Mouse (Mus musculus) liver, embryonic 12.5 days (tissue): ENCODE measurements around the gene Rwdd1. TPM values are rescaled to one million over a fixed set of nuclear protein-coding genes. Genes with fewer than 3 reads are reported as not detected.

Experiments used
- ATAC-seq: fragments of 200-750 bp; cut with Nextera tagmentation; 2 replicates; pipeline ENCODE4 v1.8.0; 2017; ENCODE audit warnings: moderate number of reproducible peaks, mild to moderate bottlenecking, moderate library complexity
- H3K27ac ChIP-seq: fragments of 300-500 bp; sonication (generic); 2 replicates; pipeline ENCODE4 v1.5.1; 2016; ENCODE audit warnings: mild to moderate bottlenecking
- H3K27me3 ChIP-seq: fragments of 300-500 bp; sonication (generic); replicated peaks from 2 replicates; pipeline ENCODE4 v1.6.1; 2016; ENCODE audit warnings: mild to moderate bottlenecking, moderate library complexity
- H3K36me3 ChIP-seq: fragments of 300-500 bp; sonication (generic); 2 replicates; pipeline ENCODE4 v1.6.1; 2016; ENCODE audit warnings: mild to moderate bottlenecking, moderate library complexity
- H3K4me1 ChIP-seq: fragments of 300-500 bp; sonication (generic); 2 replicates; pipeline ENCODE4 v1.6.1; 2016
- H3K4me2 ChIP-seq: fragments of 300-500 bp; sonication (generic); 2 replicates; pipeline ENCODE4 v1.6.1; 2016; ENCODE audit warnings: mild to moderate bottlenecking, moderate library complexity
- H3K4me3 ChIP-seq: fragments of 300-500 bp; sonication (generic); 2 replicates; pipeline ENCODE4 v1.5.1; 2016; ENCODE audit warnings: mild to moderate bottlenecking, moderate library complexity
- H3K9ac ChIP-seq: fragments of 300-500 bp; sonication (generic); 2 replicates; pipeline ENCODE4 v1.6.1; 2016; ENCODE audit warnings: mild to moderate bottlenecking, moderate library complexity
- H3K9me3 ChIP-seq: fragments of 300-500 bp; sonication (generic); replicated peaks from 2 replicates; pipeline ENCODE4 v1.6.1; 2016; ENCODE audit warnings: mild to moderate bottlenecking, moderate library complexity
- WGBS: fragments of 180-500 bp; shearing (Covaris S2); methylation state at CpG from one replicate; pipeline ENCODE4 v1.1.7; 2016; ENCODE audit not compliant: insufficient replicate concordance; 5-methylcytosine and 5-hydroxymethylcytosine counted together
- polyA plus RNA-seq: library from polyadenylated mRNA; unstranded; fragments of >200 nt; fragmentation: Nextera tagmentation; extraction: Ambion mirVana; gene quantifications from 2 replicates; pipeline ENCODE4 v1.2.1, GENCODE M21; 2016

Gene Rwdd1
- 79.2 and 80.7 TPM in 2 replicates for polyA plus RNA-seq

GRCm38 (mm10) chr10:34019302-34020075 is at the start of gene Rwdd1:
Rwdd1 (minus strand) TSS chr10:34019624.
- Histone ChIP-seq H3K36me3 (0 out of 2 replicates have a peak, but pooled peaks cover 3% of the 10 kb centered on the region), H3K4me2 (peak within 1 kb of the TSS; percentile 87), H3K27me3 (no peaks in the 10 kb centered on the region), H3K4me3 (peak within 1 kb of the TSS; percentile 81), H3K4me1 (peaks cover 50% of the 10 kb centered on the region), H3K9ac (peak within 1 kb of the TSS; percentile 78), H3K9me3 (no peaks in the 10 kb centered on the region), H3K27ac (peak within 1 kb of the TSS; percentile 94)
- whole genome bisulfite sequencing: under 1% methylated on average over 82 of the region's 82 CpGs
- peak; percentile 99 for ATAC-seq

GRCm38 (mm10) chr10:34066591-34066990 is 47.2 kb upstream of the Rwdd1 start:
- no peaks in the 10 kb centered on the region for H3K9me3 ChIP-seq
- no peak overlapping the region for H3K27ac ChIP-seq
- no peak overlapping the region for H3K4me3 ChIP-seq
- H3K4me1 ChIP-seq: no peaks in the 10 kb centered on the region
- no peak for ATAC-seq
- H3K4me2 ChIP-seq: no peak overlapping the region
- H3K36me3 ChIP-seq: no peaks in the 10 kb centered on the region
- no peaks in the 10 kb centered on the region for H3K27me3 ChIP-seq
- no peak overlapping the region for H3K9ac ChIP-seq
- WGBS: 48% methylated on average over 3 of the region's 3 CpGs

- Histone ChIP-seq H3K4me2 (no peak overlapping the region), H3K9me3 (no peaks in the 10 kb centered on the region), H3K9ac (no peak overlapping the region), H3K27ac (no peak overlapping the region), H3K36me3 (no peaks in the 10 kb centered on the region), H3K4me1 (no peaks in the 10 kb centered on the region), H3K27me3 (no peaks in the 10 kb centered on the region), H3K4me3 (no peak overlapping the region)
- 54% methylated on average over 2 of the region's 2 CpGs for WGBS
- no peak for ATAC-seq
Measured at GRCm38 (mm10) chr10:34053987-34054386, 34.6 kb upstream of the Rwdd1 start.

- no peaks in the 10 kb centered on the region for H3K27me3 ChIP-seq
- H3K4me3 ChIP-seq: no peak within 1 kb of the TSS
- 58% methylated on average over 5 of the region's 5 CpGs for WGBS
- no peaks in the 10 kb centered on the region for H3K36me3 ChIP-seq
- no peak within 1 kb of the TSS for H3K9ac ChIP-seq
- H3K4me1 ChIP-seq: no peaks in the 10 kb centered on the region
- H3K9me3 ChIP-seq: no peaks in the 10 kb centered on the region
- no peak for ATAC-seq
- no peak within 1 kb of the TSS for H3K27ac ChIP-seq
- no peak within 1 kb of the TSS for H3K4me2 ChIP-seq
Measured at GRCm38 (mm10) chr10:34044210-34044609, 24.8 kb upstream of the Rwdd1 start, which contains the start of gene Calhm4. Calhm4 (minus strand) TSS chr10:34044310.

GRCm38 (mm10) chr10:34037401-34037800 is 18.0 kb upstream of the Rwdd1 start, which contains the start of gene Trappc3l:
Trappc3l (plus strand) TSS chr10:34037597.
- H3K4me2 ChIP-seq: no peak within 1 kb of the TSS
- WGBS: 66% methylated on average over 3 of the region's 3 CpGs
- no peaks in the 10 kb centered on the region for H3K4me1 ChIP-seq
- H3K27me3 ChIP-seq: no peaks in the 10 kb centered on the region
- H3K9ac ChIP-seq: no peak within 1 kb of the TSS
- no peaks in the 10 kb centered on the region for H3K36me3 ChIP-seq
- no peaks in the 10 kb centered on the region for H3K9me3 ChIP-seq
- no peak within 1 kb of the TSS for H3K4me3 ChIP-seq
- ATAC-seq: no peak
- H3K27ac ChIP-seq: no peak within 1 kb of the TSS

- Histone ChIP-seq H3K4me3 (no peak overlapping the region), H3K27me3 (no peaks in the 10 kb centered on the region), H3K4me2 (no peak overlapping the region), H3K27ac (no peak overlapping the region), H3K4me1 (no peaks in the 10 kb centered on the region), H3K9me3 (no peaks in the 10 kb centered on the region), H3K36me3 (no peaks in the 10 kb centered on the region), H3K9ac (no peak overlapping the region)
- ATAC-seq: no peak
- WGBS: 13% methylated on average over 5 of the region's 5 CpGs
Measured at GRCm38 (mm10) chr10:34036587-34036986, 17.2 kb upstream of the Rwdd1 start.

- Histone ChIP-seq H3K27me3 (no peaks in the 10 kb centered on the region), H3K9ac (no peak overlapping the region), H3K9me3 (no peaks in the 10 kb centered on the region), H3K4me3 (no peak overlapping the region), H3K36me3 (no peaks in the 10 kb centered on the region), H3K4me1 (no peaks in the 10 kb centered on the region), H3K27ac (no peak overlapping the region), H3K4me2 (peak overlapping the region; percentile 54)
- 18% methylated on average over 22 of the region's 22 CpGs for WGBS
- ATAC-seq: peak; percentile 64; the same call in 1 of the 2 replicates
Measured at GRCm38 (mm10) chr10:34033630-34034305, 14.3 kb upstream of the Rwdd1 start.

- Histone ChIP-seq H3K4me1 (no peaks in the 10 kb centered on the region), H3K4me3 (no peak overlapping the region), H3K27me3 (no peaks in the 10 kb centered on the region), H3K9me3 (no peaks in the 10 kb centered on the region), H3K4me2 (no peak overlapping the region), H3K36me3 (no peaks in the 10 kb centered on the region), H3K9ac (no peak overlapping the region), H3K27ac (no peak overlapping the region)
- ATAC-seq: no peak
- 26% methylated on average over 5 of the region's 5 CpGs for WGBS
Measured at GRCm38 (mm10) chr10:34030322-34030721, 10.9 kb upstream of the Rwdd1 start.

- under 1% methylated on average over 21 of the region's 21 CpGs for WGBS
- H3K4me1 ChIP-seq: peaks cover 50% of the 10 kb centered on the region
- H3K9ac ChIP-seq: peak overlapping the region; percentile 78
- no peaks in the 10 kb centered on the region for H3K9me3 ChIP-seq
- no peaks in the 10 kb centered on the region for H3K27me3 ChIP-seq
- peak overlapping the region; percentile 87 for H3K4me2 ChIP-seq
- peak overlapping the region; percentile 81 for H3K4me3 ChIP-seq
- 0 out of 2 replicates have a peak, but pooled peaks cover 6% of the 10 kb centered on the region for H3K36me3 ChIP-seq
- peak overlapping the region; percentile 94 for H3K27ac ChIP-seq
- ATAC-seq: no peak
Measured at GRCm38 (mm10) chr10:34018746-34019301, 600 bp downstream of the Rwdd1 start.

- no peak for ATAC-seq
- Histone ChIP-seq H3K4me2 (no peak overlapping the region), H3K9me3 (no peaks in the 10 kb centered on the region), H3K4me1 (peaks cover 27% of the 10 kb centered on the region), H3K36me3 (peaks cover 26% of the 10 kb centered on the region), H3K27ac (no peak overlapping the region), H3K4me3 (no peak overlapping the region), H3K27me3 (no peaks in the 10 kb centered on the region), H3K9ac (no peak overlapping the region)
- 78% methylated on average over 2 of the region's 2 CpGs for WGBS
Measured at GRCm38 (mm10) chr10:34013241-34013640, 6.2 kb downstream of the Rwdd1 start.

- Histone ChIP-seq H3K9me3 (no peaks in the 10 kb centered on the region), H3K27me3 (no peaks in the 10 kb centered on the region), H3K4me2 (no peak overlapping the region), H3K4me3 (no peak overlapping the region), H3K9ac (no peak overlapping the region), H3K4me1 (peaks cover 21% of the 10 kb centered on the region), H3K27ac (no peak overlapping the region), H3K36me3 (peaks cover 31% of the 10 kb centered on the region)
- WGBS: 91% methylated on average over 4 of the region's 4 CpGs
- no peak for ATAC-seq
Measured at GRCm38 (mm10) chr10:34012581-34012980, 6.8 kb downstream of the Rwdd1 start.

GRCm38 (mm10) chr10:33998397-33998796 is 21.0 kb downstream of the Rwdd1 start:
- peaks cover 85% of the 10 kb centered on the region for H3K36me3 ChIP-seq

More at GRCm38 (mm10) chr10:33998397-33998796, 21.0 kb downstream of the Rwdd1 start:
- Histone ChIP-seq H3K9me3 (no peaks in the 10 kb centered on the region), H3K27ac (no peak overlapping the region), H3K4me1 (peaks cover 9% of the 10 kb centered on the region), H3K27me3 (no peaks in the 10 kb centered on the region), H3K4me2 (no peak overlapping the region), H3K4me3 (no peak overlapping the region), H3K9ac (no peak overlapping the region)
- peak; percentile 32; the same call in 1 of the 2 replicates for ATAC-seq
